Mouse (Mus musculus) small intestine, adult 2 months (tissue): Measurements from ENCODE around the gene Rps11. TPM values are rescaled to one million over a fixed set of nuclear protein-coding genes. Genes with fewer than 3 reads are reported as not detected.
A peak's percentile ranks its signal among the peaks of the same experiment; 100 is the strongest.

ENCODE experiments used
- H3K27ac ChIP-seq: fragments of 200-500 bp; 2 replicates; pipeline ENCODE4 v1.5.1; 2012; ENCODE audit warnings: low read depth, low read length, control low read depth, inconsistent platforms; ENCODE audit not compliant: insufficient read depth
- H3K27me3 ChIP-seq: fragments of 200-500 bp; 2 replicates; pipeline ENCODE4 v1.6.1; 2012; ENCODE audit warnings: mild to moderate bottlenecking, moderate library complexity, low read length, inconsistent platforms; ENCODE audit not compliant: control insufficient read depth, insufficient read depth
- H3K36me3 ChIP-seq: fragments of 200-500 bp; 2 replicates; pipeline ENCODE4 v1.6.1; 2012; ENCODE audit warnings: mild to moderate bottlenecking, low read length, control low read depth, inconsistent platforms; ENCODE audit not compliant: control insufficient read depth, insufficient read depth
- H3K4me1 ChIP-seq: fragments of 200-500 bp; 2 replicates; pipeline ENCODE4 v1.6.1; 2012; ENCODE audit warnings: low read length, inconsistent platforms, mixed read lengths; ENCODE audit not compliant: control insufficient read depth, insufficient read depth, insufficient read length
- H3K4me3 ChIP-seq: fragments of 200-500 bp; 2 replicates; pipeline ENCODE4 v1.5.1; 2012; ENCODE audit warnings: low read depth, mild to moderate bottlenecking, control low read depth, inconsistent platforms, low read length, moderate library complexity
- CTCF ChIP-seq: fragments of 200-500 bp; IDR thresholded peaks from 2 replicates; pipeline ENCODE4 v1.5.1; 2012; ENCODE audit warnings: low read depth, mild to moderate bottlenecking, control low read depth, inconsistent platforms, low read length, moderate library complexity, mixed read lengths; ENCODE audit not compliant: insufficient replicate concordance, insufficient read length; ENCODE audit errors: extremely low read depth
- POLR2A ChIP-seq: fragments of 200-500 bp; IDR thresholded peaks from 2 replicates; pipeline ENCODE4 v1.6.1; 2012; ENCODE audit warnings: low read depth, mild to moderate bottlenecking, control low read depth, inconsistent platforms, low read length, moderate library complexity
- WGBS: fragments of 180-500 bp; shearing (Covaris S2); methylation state at CpG from one replicate; pipeline ENCODE4 v1.1.7; 2018; 5-methylcytosine and 5-hydroxymethylcytosine counted together
- polyA plus RNA-seq: library from polyadenylated mRNA; depleted of rRNA; stranded (reverse); fragments of >200 nt; gene quantifications from 2 replicates; pipeline ENCODE4 v1.2.3, GENCODE M21; 2012

The Rps11 gene
- polyA plus RNA-seq, 1 experiment: 207 TPM

DNA sequence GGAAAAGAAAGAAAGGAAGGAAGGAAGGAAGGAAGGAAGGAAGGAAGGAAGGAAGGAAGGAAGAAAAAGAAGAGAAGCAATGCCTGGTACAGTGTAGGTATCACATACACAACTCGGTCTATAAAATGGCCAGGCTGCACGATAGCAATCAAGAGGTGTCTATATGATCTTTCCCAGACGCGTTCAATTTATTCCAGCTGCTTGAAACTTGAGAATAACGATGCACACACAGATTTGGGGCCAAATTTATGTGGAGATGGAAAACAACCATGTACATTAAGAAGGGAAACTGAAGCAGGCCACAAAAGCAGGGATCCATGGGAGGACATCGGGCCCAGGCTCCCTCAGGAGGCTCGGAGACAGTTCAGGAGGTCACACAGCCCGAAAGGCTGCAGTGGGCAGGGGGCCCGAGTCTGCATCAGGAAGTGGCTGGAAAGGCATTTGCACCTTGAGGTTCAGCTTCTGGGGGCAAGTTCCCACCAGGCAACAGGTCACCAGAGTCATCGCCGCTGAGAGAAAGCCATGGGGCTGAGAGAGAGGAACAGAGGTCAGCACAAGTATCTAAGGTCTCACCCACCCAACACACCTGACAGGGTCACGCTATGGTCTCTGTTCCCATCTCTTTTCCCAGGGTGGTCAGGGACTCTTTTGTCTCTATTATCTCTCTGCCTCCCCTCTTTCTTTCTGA lies 31.3 kb downstream of the Rps11 start:
- no peak overlapping the region for H3K27ac ChIP-seq
- H3K4me1 ChIP-seq: peaks cover 5% of the 10 kb centered on the region
- H3K4me3 ChIP-seq: no peak overlapping the region
- TF ChIP-seq CTCF: no peak
- no peak for TF ChIP-seq POLR2A
- 66% methylated on average over 12 of the region's 12 CpGs for WGBS
- peaks cover 10% of the 10 kb centered on the region; the same call in 1 of the 2 replicates for H3K36me3 ChIP-seq
- H3K27me3 ChIP-seq: peaks cover 12% of the 10 kb centered on the region

DNA sequence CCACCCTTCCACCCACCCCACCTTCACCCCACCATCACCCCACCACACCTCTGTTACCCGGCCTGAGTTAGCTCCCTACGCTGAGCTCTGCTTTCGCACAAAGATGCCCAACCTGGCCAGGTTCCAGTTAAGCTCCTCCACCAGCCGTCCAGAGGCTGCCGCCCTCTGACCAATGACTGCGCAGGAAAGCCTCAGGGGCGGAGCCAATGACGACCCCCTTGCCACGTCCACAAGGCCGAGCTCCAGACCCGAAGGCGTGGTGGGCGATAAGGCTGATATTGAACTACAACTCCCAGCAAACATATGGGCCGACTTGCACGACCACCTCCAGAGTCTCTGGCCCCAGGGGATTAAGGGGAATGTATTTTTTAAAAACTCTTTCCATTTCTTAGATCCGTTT lies 32.2 kb downstream of the Rps11 start, which contains the start of gene Rcn3:
Rcn3 (minus strand) TSS at position 174 of the 400 bp plus-strand sequence.
- H3K27ac ChIP-seq: peak within 1 kb of the TSS; percentile 46
- H3K4me3 ChIP-seq: peak within 1 kb of the TSS; percentile 52
- peaks cover 12% of the 10 kb centered on the region for H3K27me3 ChIP-seq
- TF ChIP-seq POLR2A: no peak
- no peak for TF ChIP-seq CTCF
- 3% methylated on average over 16 of the region's 16 CpGs for WGBS
- peaks cover 8% of the 10 kb centered on the region; the same call in 1 of the 2 replicates for H3K36me3 ChIP-seq
- peaks cover 5% of the 10 kb centered on the region for H3K4me1 ChIP-seq

DNA sequence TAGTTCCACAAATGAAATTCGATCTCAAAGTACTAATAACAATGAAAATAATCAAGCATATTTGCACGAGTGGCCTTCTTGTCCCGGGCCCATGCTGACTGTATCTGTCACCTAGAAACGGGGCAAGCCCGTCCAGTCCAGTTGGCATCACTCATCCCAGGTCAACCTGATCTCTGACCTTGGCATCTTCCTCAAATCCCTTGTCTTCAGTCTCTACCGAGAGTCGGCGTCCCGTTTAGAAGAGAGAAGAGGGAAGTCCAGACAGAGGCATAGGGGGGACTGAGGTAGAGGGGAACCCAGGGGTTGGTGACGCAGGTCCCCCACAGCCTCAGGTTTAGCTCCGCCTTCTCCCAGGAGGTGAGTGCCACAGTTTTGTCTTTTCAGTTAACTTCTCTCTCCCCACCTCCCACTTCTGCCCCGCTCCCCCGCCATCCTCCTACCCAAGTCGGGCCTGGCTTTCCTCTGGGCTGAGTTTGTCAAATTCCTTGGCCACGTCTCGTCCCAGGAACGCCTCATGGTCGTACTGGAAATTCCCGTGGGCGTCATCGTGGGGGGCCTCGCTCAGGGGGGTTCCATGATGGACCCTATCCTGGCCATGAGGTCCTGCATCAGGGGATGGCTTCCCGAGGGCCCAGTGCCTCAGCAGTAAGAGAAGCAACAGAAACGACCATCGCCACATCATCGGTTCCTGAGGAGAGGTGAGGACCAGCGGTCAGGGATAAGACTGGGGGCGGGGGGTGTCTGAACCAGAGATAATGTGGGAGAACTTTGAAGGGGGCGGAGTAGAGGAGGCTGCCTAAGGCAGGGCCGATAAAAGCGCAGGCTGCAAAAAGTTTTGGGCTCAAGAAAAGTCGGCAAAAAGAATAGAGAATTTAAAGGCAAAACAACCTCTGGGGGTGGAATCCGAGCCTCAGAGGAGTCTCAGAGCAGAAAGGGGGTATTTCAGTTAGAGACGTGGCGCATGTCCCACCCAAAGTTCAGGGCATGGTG lies 32.9 kb downstream of the Rps11 start:
- peaks cover 12% of the 10 kb centered on the region for H3K27me3 ChIP-seq
- H3K4me3 ChIP-seq: peak overlapping the region; percentile 52

DNA sequence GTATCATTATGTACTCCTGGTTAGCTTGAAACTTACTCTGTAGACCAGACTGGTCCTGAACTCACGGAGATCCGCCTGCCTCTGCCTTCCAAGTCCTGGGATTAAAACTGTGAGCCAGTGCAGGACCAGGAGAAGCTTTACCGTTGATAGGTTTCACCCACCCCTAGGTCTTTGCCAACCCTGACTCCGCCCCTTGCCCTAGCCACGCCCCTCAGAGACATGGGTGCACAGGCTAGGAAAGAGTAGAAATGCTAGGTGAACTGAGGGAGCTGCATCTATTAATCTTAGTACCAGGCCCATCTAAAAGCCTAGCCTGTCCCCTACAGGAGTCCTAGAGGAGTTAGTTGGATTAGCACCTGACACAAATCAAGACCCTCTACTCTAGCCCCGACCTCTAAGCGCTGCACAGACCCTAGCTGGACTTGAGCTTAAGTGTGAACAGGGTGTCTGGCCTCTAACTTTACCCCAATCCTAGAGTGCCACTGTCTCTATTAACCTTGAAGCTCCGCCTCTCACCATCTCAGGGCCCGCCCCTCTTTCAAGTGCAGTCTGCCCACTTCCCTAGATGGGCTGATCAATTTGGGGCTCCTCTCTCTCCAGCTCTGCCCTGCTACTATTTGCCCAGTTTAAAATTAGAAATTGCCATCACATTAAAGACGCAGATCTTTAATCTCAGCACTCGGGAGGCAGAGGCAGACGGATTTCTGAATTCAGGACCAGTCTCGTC lies 33.8 kb downstream of the Rps11 start:
- Histone ChIP-seq H3K4me3 (no peak overlapping the region), H3K27ac (no peak overlapping the region), H3K36me3 (0 out of 2 replicates have a peak, but pooled peaks cover 2% of the 10 kb centered on the region), H3K4me1 (peaks cover 5% of the 10 kb centered on the region), H3K27me3 (peaks cover 12% of the 10 kb centered on the region)
- no peak for TF ChIP-seq CTCF
- TF ChIP-seq POLR2A: no peak
- 72% methylated on average over 13 of the region's 13 CpGs for WGBS

More for the DNA sequence above, 32.9 kb downstream of the Rps11 start:
- Histone ChIP-seq H3K4me1 (peaks cover 5% of the 10 kb centered on the region), H3K27ac (peak overlapping the region; percentile 46), H3K36me3 (peaks cover 4% of the 10 kb centered on the region; the same call in 1 of the 2 replicates)
- WGBS: 28% methylated on average over 35 of the region's 35 CpGs
- TF ChIP-seq POLR2A: no peak
- no peak for TF ChIP-seq CTCF

DNA sequence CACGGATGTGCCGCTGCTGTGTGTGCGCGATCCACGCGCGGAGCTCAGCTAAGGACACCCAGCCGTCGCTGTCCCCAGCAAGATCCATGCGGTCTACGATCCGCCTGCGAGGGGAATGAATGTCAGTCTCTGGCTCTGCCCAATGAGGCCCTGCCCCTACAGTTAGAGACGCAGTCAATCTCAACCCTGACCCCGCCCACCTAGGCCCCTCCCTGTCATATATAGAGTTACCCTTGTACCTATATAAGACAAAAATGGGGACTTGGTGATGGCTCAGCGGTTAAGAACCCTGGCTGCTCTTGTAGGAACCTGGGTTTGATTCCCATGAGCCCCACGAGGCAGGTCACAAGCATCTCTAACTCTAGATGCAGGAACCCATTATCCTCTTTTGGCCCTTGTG lies 35.6 kb downstream of the Rps11 start:
- Histone ChIP-seq H3K36me3 (no peaks in the 10 kb centered on the region), H3K27ac (no peak overlapping the region), H3K4me3 (no peak overlapping the region), H3K27me3 (peaks cover 12% of the 10 kb centered on the region), H3K4me1 (peaks cover 5% of the 10 kb centered on the region)
- WGBS: 90% methylated on average over 17 of the region's 17 CpGs
- TF ChIP-seq POLR2A (no peak), CTCF (no peak)

DNA sequence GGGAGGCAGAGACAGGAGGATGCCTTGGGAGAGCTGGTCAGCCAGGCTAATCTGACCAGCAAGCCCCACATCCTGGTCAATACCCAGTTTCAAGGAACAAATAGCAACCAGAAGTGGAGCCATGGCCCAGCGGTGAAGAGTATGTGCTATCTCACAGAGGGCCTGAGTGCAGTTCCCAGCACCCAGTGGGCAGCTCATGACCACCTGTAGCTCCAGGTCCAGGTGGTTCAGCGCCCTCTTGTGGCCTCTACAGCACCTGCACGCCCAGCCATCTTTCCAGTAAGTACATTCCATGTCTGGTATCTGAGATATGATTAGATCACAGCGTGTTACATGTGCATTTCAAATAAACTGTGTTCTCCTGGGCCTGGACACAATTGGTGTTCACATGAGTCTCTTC lies 38.2 kb downstream of the Rps11 start:
- TF ChIP-seq CTCF (no peak), POLR2A (no peak)
- Histone ChIP-seq H3K27ac (no peak overlapping the region), H3K27me3 (peaks cover 1% of the 10 kb centered on the region; the same call in 1 of the 2 replicates), H3K4me3 (no peak overlapping the region), H3K36me3 (no peaks in the 10 kb centered on the region), H3K4me1 (peaks cover 9% of the 10 kb centered on the region)
- 81% methylated on average over 4 of the region's 4 CpGs for WGBS
